Mouse (Mus musculus) erythroblast, embryonic 14.5 days (primary cell): ENCODE measurements around the gene Magi1. TPM values are rescaled to one million over a fixed set of nuclear protein-coding genes. Genes with fewer than 3 reads are reported as not detected.

Source experiments
- H3K27me3 ChIP-seq: 2 replicates; pipeline ENCODE4 v1.6.1; 2012; ENCODE audit warnings: inconsistent platforms; ENCODE audit not compliant: control insufficient read depth
- H3K36me3 ChIP-seq: 2 replicates; pipeline ENCODE4 v1.6.1; 2012; ENCODE audit warnings: mild to moderate bottlenecking, inconsistent platforms; ENCODE audit not compliant: control insufficient read depth
- H3K4me1 ChIP-seq: 2 replicates; pipeline ENCODE4 v1.6.1; 2012; ENCODE audit warnings: inconsistent platforms; ENCODE audit not compliant: control insufficient read depth
- H3K4me3 ChIP-seq: replicated peaks from 2 replicates; pipeline ENCODE3; 2012; ENCODE audit warnings: moderate library complexity, mild to moderate bottlenecking, inconsistent platforms
- H3K9me3 ChIP-seq: 2 replicates; pipeline ENCODE4 v1.6.1; 2012; ENCODE audit warnings: low read length, inconsistent platforms, mixed read lengths; ENCODE audit not compliant: control insufficient read depth
- GATA1 ChIP-seq: IDR thresholded peaks from 2 replicates; pipeline ENCODE4 v1.6.1; 2012; ENCODE audit warnings: low read length, inconsistent platforms, mixed read lengths
- TAL1 ChIP-seq: IDR thresholded peaks from 3 replicates; pipeline ENCODE4 v1.6.1; 2012; ENCODE audit warnings: low read length, inconsistent platforms, mixed read lengths
- polyA plus RNA-seq: library from polyadenylated mRNA; stranded (reverse); fragments of >175 nt; gene quantifications from 2 replicates; pipeline ENCODE4 v1.2.3, GENCODE M21; 2012

The Magi1 gene
- polyA plus RNA-seq, 1 experiment = 0.16 TPM

GRCm38 (mm10) chr6:93981211-93981610, 302.5 kb downstream of the Magi1 start:
- no peak overlapping the region for H3K4me3 ChIP-seq
- H3K27me3 ChIP-seq = no peaks in the 10 kb centered on the region
- H3K4me1 ChIP-seq = no peaks in the 10 kb centered on the region
- no peaks in the 10 kb centered on the region for H3K36me3 ChIP-seq
- no peaks in the 10 kb centered on the region for H3K9me3 ChIP-seq
- no peak for TF ChIP-seq TAL1
- no peak for TF ChIP-seq GATA1

DNA sequence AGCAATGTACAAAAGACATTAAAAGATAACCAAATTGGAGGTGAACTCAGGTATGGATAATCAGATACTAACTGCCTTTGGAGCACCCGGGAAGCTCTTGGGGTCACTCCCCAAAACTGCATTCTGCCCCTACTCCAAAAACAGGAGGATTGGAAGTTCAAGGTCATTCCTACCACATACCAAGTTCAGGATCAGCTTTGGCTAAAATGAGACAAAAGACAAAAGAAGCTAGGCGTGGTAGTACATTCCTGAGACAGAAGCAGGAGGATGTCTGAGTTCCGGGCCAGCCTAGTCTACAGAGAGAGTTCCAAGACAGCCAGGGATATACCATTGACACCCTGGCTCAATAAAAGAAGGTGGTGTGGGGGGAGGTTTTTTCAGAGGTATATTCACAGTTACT, 304.5 kb downstream of the Magi1 start:
- H3K36me3 ChIP-seq = no peaks in the 10 kb centered on the region
- H3K4me1 ChIP-seq = no peaks in the 10 kb centered on the region
- no peaks in the 10 kb centered on the region for H3K27me3 ChIP-seq
- TF ChIP-seq TAL1 (no peak), GATA1 (no peak)
- peaks cover 4% of the 10 kb centered on the region for H3K9me3 ChIP-seq
- H3K4me3 ChIP-seq = no peak overlapping the region

GRCm38 (mm10) chr6:93968721-93969120, 315.0 kb downstream of the Magi1 start:
- H3K36me3 ChIP-seq = no peaks in the 10 kb centered on the region
- TF ChIP-seq GATA1 (no peak), TAL1 (no peak)

DNA sequence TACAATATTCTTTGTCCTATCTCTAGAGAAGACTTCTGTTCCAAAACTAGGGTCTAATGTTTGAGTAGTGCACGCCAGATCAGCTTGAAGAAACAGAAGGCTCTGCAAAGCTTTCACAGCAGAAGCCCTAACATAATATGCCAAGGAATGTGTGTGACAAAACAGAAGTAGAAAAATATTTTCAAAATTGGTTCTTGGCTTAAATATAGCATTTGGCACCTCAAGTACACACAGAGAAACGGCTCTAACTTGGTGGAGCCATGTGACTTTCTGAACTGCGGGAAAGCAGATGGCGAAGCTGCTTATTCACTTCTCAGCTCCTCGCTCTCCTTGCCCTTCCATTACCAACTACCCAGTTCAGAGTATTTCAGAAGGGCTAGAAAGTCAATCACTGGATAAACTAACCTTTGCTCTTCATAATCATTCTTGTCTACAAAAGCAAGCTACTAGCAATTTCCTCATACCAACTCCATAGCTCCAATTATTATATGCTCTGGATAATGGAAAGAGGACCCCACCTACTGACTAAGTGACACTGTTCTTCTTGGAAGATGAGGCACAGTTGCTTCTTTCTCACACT, 320.9 kb downstream of the Magi1 start:
- no peaks in the 10 kb centered on the region for H3K36me3 ChIP-seq
- H3K4me3 ChIP-seq = no peak overlapping the region
- no peak for TF ChIP-seq TAL1
- TF ChIP-seq GATA1 = no peak
- no peaks in the 10 kb centered on the region for H3K27me3 ChIP-seq
- H3K9me3 ChIP-seq = no peaks in the 10 kb centered on the region
- no peaks in the 10 kb centered on the region for H3K4me1 ChIP-seq

More at GRCm38 (mm10) chr6:93968721-93969120, 315.0 kb downstream of the Magi1 start:
- Histone ChIP-seq H3K9me3 (no peaks in the 10 kb centered on the region), H3K4me3 (no peak overlapping the region), H3K27me3 (no peaks in the 10 kb centered on the region), H3K4me1 (no peaks in the 10 kb centered on the region)

DNA sequence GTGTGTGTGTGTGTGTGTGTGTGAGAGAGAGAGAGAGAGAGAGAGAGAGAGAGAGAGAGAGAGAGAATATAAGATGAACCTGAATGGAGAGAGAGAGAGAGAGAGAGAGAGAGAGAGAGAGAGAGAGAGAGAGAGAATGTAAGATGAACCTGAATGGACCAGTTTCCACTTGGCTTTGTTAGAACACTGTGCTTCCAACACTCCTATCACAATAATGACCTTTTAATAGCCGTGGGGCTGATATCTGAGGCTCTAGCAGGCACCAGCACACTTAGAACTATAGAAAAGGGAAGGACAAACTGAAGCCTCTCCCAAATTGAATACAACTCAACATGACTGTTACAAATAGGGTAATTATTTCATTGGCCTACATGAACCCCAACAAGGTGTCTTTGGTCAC, 321.9 kb downstream of the Magi1 start:
- H3K36me3 ChIP-seq = no peaks in the 10 kb centered on the region
- H3K9me3 ChIP-seq = no peaks in the 10 kb centered on the region
- H3K4me3 ChIP-seq = no peak overlapping the region
- H3K4me1 ChIP-seq = no peaks in the 10 kb centered on the region
- H3K27me3 ChIP-seq = no peaks in the 10 kb centered on the region
- TF ChIP-seq TAL1 (no peak), GATA1 (no peak)

GRCm38 (mm10) chr6:93957172-93957571, 326.5 kb downstream of the Magi1 start:
- H3K4me1 ChIP-seq = no peaks in the 10 kb centered on the region
- H3K27me3 ChIP-seq = no peaks in the 10 kb centered on the region
- H3K9me3 ChIP-seq = no peaks in the 10 kb centered on the region
- no peaks in the 10 kb centered on the region for H3K36me3 ChIP-seq
- H3K4me3 ChIP-seq = no peak overlapping the region
- TF ChIP-seq GATA1 (no peak), TAL1 (no peak)

GRCm38 (mm10) chr6:93946612-93947011, 337.1 kb downstream of the Magi1 start:
- Histone ChIP-seq H3K4me3 (no peak overlapping the region), H3K36me3 (no peaks in the 10 kb centered on the region), H3K9me3 (no peaks in the 10 kb centered on the region), H3K4me1 (no peaks in the 10 kb centered on the region), H3K27me3 (no peaks in the 10 kb centered on the region)
- TF ChIP-seq GATA1 = no peak
- no peak for TF ChIP-seq TAL1

DNA sequence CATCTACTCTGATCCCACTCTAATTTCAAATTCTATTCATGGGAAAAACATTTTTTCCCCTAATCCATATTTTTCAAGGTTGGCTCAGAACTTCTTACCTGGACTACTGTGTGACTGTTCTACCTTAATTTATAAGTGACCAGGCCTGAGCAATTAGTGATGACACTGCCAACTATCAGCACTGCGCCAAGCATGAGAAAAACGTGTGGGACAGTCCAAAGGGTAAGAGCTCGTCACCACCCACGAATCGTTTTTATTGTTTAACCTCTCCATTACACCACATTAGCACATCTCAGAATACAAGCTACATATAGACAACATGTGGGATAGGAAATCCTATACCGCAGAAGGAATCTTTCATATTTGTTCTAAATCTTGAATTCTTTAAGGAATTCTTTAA, 347.4 kb downstream of the Magi1 start:
- Histone ChIP-seq H3K9me3 (no peaks in the 10 kb centered on the region), H3K4me1 (no peaks in the 10 kb centered on the region), H3K4me3 (no peak overlapping the region), H3K36me3 (no peaks in the 10 kb centered on the region), H3K27me3 (no peaks in the 10 kb centered on the region)
- TF ChIP-seq TAL1 (no peak), GATA1 (no peak)

- H3K9me3 ChIP-seq = no peaks in the 10 kb centered on the region
- no peaks in the 10 kb centered on the region for H3K36me3 ChIP-seq
- H3K4me1 ChIP-seq = no peaks in the 10 kb centered on the region
- no peak overlapping the region for H3K4me3 ChIP-seq
- TF ChIP-seq TAL1 = no peak
- TF ChIP-seq GATA1 = no peak
- no peaks in the 10 kb centered on the region for H3K27me3 ChIP-seq
These were observed 347.9 kb downstream of the Magi1 start for GRCm38 (mm10) chr6:93935793-93936192.

GRCm38 (mm10) chr6:93934700-93935099, 349.0 kb downstream of the Magi1 start:
- Histone ChIP-seq H3K4me1 (no peaks in the 10 kb centered on the region), H3K4me3 (no peak overlapping the region), H3K27me3 (no peaks in the 10 kb centered on the region), H3K9me3 (no peaks in the 10 kb centered on the region), H3K36me3 (no peaks in the 10 kb centered on the region)
- no peak for TF ChIP-seq TAL1
- no peak for TF ChIP-seq GATA1
